ENCODE assay signal across 21 mouse cellular contexts in the genomic region with DNA sequence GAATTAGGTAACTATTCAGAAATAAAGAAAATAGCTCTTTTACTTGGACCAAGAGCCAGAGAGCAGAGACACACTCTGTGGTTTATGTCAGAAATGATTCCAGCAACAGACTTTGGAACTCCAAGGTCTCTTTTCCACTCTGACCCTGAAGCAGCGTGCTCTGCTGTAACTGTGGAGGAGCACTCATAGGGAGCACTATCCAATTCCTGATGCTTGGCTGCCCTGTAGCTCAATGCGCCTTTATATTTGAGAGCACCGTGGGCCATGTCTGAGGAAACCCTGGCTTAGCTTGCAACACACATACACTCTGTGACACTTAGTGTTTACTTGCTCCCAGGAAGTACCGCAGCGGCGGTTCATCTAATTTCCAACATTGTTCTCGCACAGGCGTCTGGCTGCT.
DNase-seq lines count a peak whose midpoint lies in the region; ATAC-seq and TF ChIP-seq lines count a peak whose summit lies in the region.
"Had no signal": no experiment of that assay in that cellular context is flagged by ENCODE, and none has a peak within 500 bp of the region (broad histone marks: within the 10 kb centered on the region; RNA-seq: fewer than 3 reads in every experiment).

No protein-coding gene starts in this region.

- peaks cover 9% of the 10 kb centered on the region; the same call in 1 of the 2 replicates for H3K4me1 ChIP-seq in lung, adult 2 months (ENCODE audit: control insufficient read depth, insufficient read depth, low read length)
- H3K4me1 ChIP-seq in limb, embryonic 11.5 days (ENCODE audit: control insufficient read depth, insufficient read depth, low read length): peaks cover 11% of the 10 kb centered on the region; the same call in 1 of the 2 replicates

- peak overlapping the region; percentile 76 for H3K27ac ChIP-seq in layer of hippocampus, adult 2 months
- 0 out of 2 replicates have a peak overlapping the region, but pooled peaks have one; percentile 26 for H3K27ac ChIP-seq in limb, embryonic 11.5 days (replicated peaks; ENCODE audit: low read depth, low read length)
- H3K27ac ChIP-seq: hindbrain, postnatal 0 days; kidney, postnatal 0 days; limb, embryonic 15.5 days; midbrain, embryonic 13.5 days had no signal

- peak overlapping the region; percentile 6; the same call in 1 of the 2 replicates for H3K4me3 ChIP-seq in layer of hippocampus, adult 2 months
- no peak overlapping the region for H3K4me3 ChIP-seq in lung, adult 2 months (replicated peaks; ENCODE audit: extremely low read depth, low read depth, low read length)
- H3K4me3 ChIP-seq in limb, embryonic 11.5 days (ENCODE audit: low read depth, low read length): no peak overlapping the region
- H3K4me3 ChIP-seq: limb, embryonic 15.5 days; midbrain, embryonic 13.5 days; myocyte had no signal

- no peak overlapping the region for H3K9ac ChIP-seq in limb, embryonic 11.5 days (ENCODE audit: low read length)
- H3K9ac ChIP-seq: forebrain, postnatal 0 days; limb, embryonic 15.5 days; midbrain, embryonic 13.5 days had no signal

- H3K9me3 ChIP-seq in limb, embryonic 11.5 days (ENCODE audit: control insufficient read depth, low read length): no peaks in the 10 kb centered on the region
- H3K9me3 ChIP-seq: limb, embryonic 15.5 days; midbrain, embryonic 13.5 days had no signal

- TF ChIP-seq CTCF in layer of hippocampus, adult 2 months (conservative IDR thresholded peaks at IDR 0.05): no peak
- no peak for TF ChIP-seq CTCF in lung, adult 2 months (IDR thresholded peaks at IDR 0.05; ENCODE audit: insufficient read depth, low read length)

- TF ChIP-seq POLR2A in lung, adult 2 months (IDR thresholded peaks at IDR 0.05; ENCODE audit: borderline replicate concordance, extremely low read depth, low read depth, low read length): no peak

- WGBS in lung, adult 2 months: 66% methylated on average over 8 of the region's 8 CpGs
- 89% methylated on average over 8 of the region's 8 CpGs for WGBS in limb, embryonic 11.5 days

- H3K4me2 ChIP-seq in limb, embryonic 11.5 days (ENCODE audit: low read depth, severe bottlenecking): no peak overlapping the region
- H3K4me2 ChIP-seq: limb, embryonic 15.5 days; midbrain, embryonic 13.5 days had no signal

- no peaks in the 10 kb centered on the region for H3K27me3 ChIP-seq in limb, embryonic 11.5 days (ENCODE audit: control insufficient read depth, insufficient read depth, low read length)
- H3K27me3 ChIP-seq: CH12.LX; limb, embryonic 15.5 days; midbrain, embryonic 13.5 days had no signal

- no peaks in the 10 kb centered on the region for H3K36me3 ChIP-seq in limb, embryonic 11.5 days (ENCODE audit: control insufficient read depth, insufficient read depth, low read length)
- H3K36me3 ChIP-seq: limb, embryonic 15.5 days; midbrain, embryonic 13.5 days had no signal

- no peak for ATAC-seq in limb, embryonic 11.5 days (ENCODE audit: insufficient number of reproducible peaks, low FRiP score, low TSS enrichment, low read depth)
- ATAC-seq: forebrain, postnatal 0 days; hindbrain, postnatal 0 days; midbrain, embryonic 13.5 days had no signal

- DNase-seq in adrenal gland, postnatal 10 days: peak; percentile 38
- no peak for DNase-seq in adrenal gland, adult 8-10 months
- no peak for DNase-seq in layer of hippocampus, adult 2 months (ENCODE audit: low spot score in 2 of 2)
- DNase-seq in layer of hippocampus, postnatal 25 days (ENCODE audit: extremely low spot score in 1 of 2, low spot score in 1 of 2): no peak
- DNase-seq in lung, postnatal 36 days: peak; percentile 24
- DNase-seq in lung, adult 2 months: no peak
- no peak for DNase-seq in limb, embryonic 11.5 days (ENCODE audit: low spot score)
- DNase-seq in left cerebral cortex, adult 11 months (ENCODE audit: low spot score): no peak
- DNase-seq: cerebellum, adult 18-20 months; forebrain, postnatal 0 days; heart, adult 11 months; kidney, adult 11 months; retina, postnatal 1 day; right cerebral cortex, postnatal 4 days; thymus, postnatal 4 days had no signal

Comparison
In these comparisons a context has a peak if more than half of its experiments do, and no peak if none do; other contexts are left out.
1. DNase-seq: peak in adrenal gland, postnatal 10 days (single experiment) and lung, postnatal 36 days (single experiment); none in adrenal gland, adult 8-10 months (single experiment), layer of hippocampus, adult 2 months (0 of 2), layer of hippocampus, postnatal 25 days (0 of 2), lung, adult 2 months (single experiment), limb, embryonic 11.5 days (single experiment) and left cerebral cortex, adult 11 months (single experiment).